Mouse (Mus musculus): Measurements from ENCODE around the gene Slc9a5. TPM values are rescaled to one million over a fixed set of nuclear protein-coding genes. Genes with fewer than 3 reads are reported as not detected.

Slc9a5 gene
- polyA plus RNA-seq, 1 experiment, result 51.7 TPM

DNA sequence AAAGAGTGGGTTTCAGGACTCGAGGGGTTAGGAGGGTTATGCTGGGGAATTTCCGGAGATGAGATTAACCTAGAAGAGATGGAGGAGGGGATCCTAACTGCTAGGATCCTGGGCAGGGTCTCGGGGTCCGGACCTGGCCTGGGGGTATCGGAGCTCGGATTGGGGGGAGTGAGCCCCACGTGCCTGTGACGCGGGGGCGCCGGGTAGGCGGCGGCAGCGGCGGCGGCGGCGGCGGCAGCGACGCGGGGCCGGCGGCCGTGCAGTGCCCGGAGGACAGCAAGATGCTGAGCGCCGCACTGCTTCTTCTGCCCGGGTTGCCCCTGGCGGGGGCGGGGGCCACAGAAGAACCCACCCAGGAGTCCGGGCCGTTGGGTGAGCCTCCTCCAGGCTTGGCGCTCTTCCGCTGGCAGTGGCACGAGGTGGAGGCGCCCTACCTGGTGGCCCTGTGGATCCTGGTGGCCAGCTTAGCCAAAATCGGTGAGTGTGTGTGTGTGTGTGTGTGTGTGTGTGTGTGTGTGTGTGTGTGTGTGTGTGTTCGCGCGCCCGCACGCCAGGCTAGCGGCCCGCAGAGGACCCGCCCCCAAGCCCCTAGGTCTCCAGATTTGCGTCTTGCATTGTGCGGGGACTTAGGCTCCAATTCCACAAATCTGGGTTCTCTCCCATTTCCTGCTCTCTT lies 591 bp downstream of the Slc9a5 start:
- TF ChIP-seq CTCF (IDR thresholded peaks at IDR 0.05; ENCODE audit: borderline replicate concordance, insufficient read depth, low read depth, low read length) (no peak), POLR2A (IDR thresholded peaks at IDR 0.05; ENCODE audit: borderline replicate concordance, insufficient read depth, low read length) (no peak)
- Histone ChIP-seq H3K4me1 (ENCODE audit: control insufficient read depth, insufficient read depth, low read length) (peaks cover 10% of the 10 kb centered on the region), H3K27me3 (ENCODE audit: control insufficient read depth, insufficient read depth, low read length) (no peaks in the 10 kb centered on the region), H3K4me3 (replicated peaks; ENCODE audit: insufficient read depth, low read depth, low read length) (peak overlapping the region; percentile 82), H3K27ac (ENCODE audit: insufficient read depth, low read length) (peak overlapping the region; percentile 62)
- WGBS, result 1% methylated on average over 47 of the region's 48 CpGs
- peak; percentile 66 to 74 for DNase-seq

DNA sequence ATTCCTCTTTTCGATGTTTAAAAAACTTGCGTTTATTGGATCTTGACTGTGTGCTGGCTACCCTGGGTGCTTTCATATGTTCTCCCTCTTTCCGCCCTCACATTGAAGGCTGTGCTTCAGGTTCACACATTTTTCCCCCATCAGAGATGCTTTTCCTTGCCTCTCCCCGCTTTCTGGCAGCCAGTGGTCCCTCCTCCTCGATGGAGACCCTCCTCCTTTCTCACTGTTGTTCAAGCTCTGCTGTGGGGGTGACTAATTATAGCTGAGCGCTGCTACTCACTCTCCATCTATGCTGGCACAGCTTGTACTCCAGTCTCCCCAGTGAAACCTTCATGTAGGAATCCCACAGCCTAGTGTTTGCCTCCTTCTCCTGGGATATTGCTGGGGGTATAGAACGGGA lies 1.5 kb downstream of the Slc9a5 start:
- Histone ChIP-seq H3K4me3 (replicated peaks; ENCODE audit: insufficient read depth, low read depth, low read length) (peak overlapping the region; percentile 82), H3K4me1 (ENCODE audit: control insufficient read depth, insufficient read depth, low read length) (peaks cover 15% of the 10 kb centered on the region), H3K27ac (ENCODE audit: insufficient read depth, low read length) (peak overlapping the region; percentile 68), H3K27me3 (ENCODE audit: control insufficient read depth, insufficient read depth, low read length) (no peaks in the 10 kb centered on the region)
- peak in 1 of 2 experiments; percentile 38 for DNase-seq
- WGBS, result 11% methylated on average over 7 of the region's 7 CpGs
- no peak for TF ChIP-seq CTCF (IDR thresholded peaks at IDR 0.05; ENCODE audit: borderline replicate concordance, insufficient read depth, low read depth, low read length)
- no peak for TF ChIP-seq POLR2A (IDR thresholded peaks at IDR 0.05; ENCODE audit: borderline replicate concordance, insufficient read depth, low read length)

DNA sequence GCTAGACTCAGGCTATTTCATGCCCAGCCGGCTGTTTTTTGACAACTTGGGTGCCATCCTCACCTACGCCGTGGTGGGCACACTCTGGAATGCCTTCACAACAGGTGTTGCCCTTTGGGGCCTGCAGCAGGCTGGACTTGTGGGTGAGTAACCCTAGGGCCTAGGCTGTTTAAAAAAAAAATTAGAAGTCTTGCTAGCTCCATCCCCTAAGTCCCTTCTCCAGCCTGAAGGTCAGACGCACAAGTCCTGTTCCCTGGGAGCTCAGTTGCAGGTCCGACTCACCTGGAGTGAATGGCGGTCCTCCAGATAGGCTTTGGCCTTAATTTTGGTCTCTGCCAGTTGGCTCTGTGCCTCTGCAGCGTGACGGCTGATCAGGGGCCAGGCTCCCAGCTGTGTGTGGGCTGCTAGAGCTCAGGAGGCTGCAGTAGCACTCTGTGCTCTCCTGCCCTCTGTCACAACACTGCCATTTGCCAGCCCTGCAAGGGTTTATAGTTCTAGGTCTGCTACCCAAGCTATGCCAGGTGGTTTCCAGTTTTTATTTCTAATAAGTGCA lies 5.0 kb downstream of the Slc9a5 start:
- peaks cover 23% of the 10 kb centered on the region for H3K4me1 ChIP-seq (ENCODE audit: control insufficient read depth, insufficient read depth, low read length)
- WGBS, result 7% methylated on average over 8 of the region's 8 CpGs
- peak overlapping the region; percentile 4; the same call in 1 of the 2 replicates for H3K27ac ChIP-seq (ENCODE audit: insufficient read depth, low read length)
- H3K27me3 ChIP-seq (ENCODE audit: control insufficient read depth, insufficient read depth, low read length), result no peaks in the 10 kb centered on the region
- TF ChIP-seq POLR2A (IDR thresholded peaks at IDR 0.05; ENCODE audit: borderline replicate concordance, insufficient read depth, low read length), result no peak
- no peak for TF ChIP-seq CTCF (IDR thresholded peaks at IDR 0.05; ENCODE audit: borderline replicate concordance, insufficient read depth, low read depth, low read length)
- no peak overlapping the region for H3K4me3 ChIP-seq (replicated peaks; ENCODE audit: insufficient read depth, low read depth, low read length)
- DNase-seq, result peak; percentile 73 to 74

DNA sequence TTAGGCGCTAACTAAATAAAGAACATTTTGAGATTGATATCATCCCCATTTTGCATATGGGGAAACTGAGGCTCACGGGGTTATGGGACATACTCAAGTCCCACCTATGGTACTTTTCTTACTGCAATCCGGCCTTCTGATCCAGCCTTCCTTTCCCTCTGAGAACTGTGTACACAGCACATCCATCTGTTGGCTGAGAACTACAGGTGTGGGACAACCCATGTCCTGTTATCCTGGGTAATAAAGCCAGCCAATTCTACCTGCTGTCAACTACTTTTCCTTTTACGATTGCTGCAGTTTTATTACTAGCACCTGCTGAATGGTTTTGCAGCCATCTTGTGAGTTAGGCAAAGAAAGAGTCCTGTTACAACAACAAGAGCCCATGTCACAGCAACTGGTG lies 5.9 kb downstream of the Slc9a5 start:
- Histone ChIP-seq H3K4me3 (replicated peaks; ENCODE audit: insufficient read depth, low read depth, low read length) (no peak overlapping the region), H3K27ac (ENCODE audit: insufficient read depth, low read length) (no peak overlapping the region), H3K4me1 (ENCODE audit: control insufficient read depth, insufficient read depth, low read length) (peaks cover 23% of the 10 kb centered on the region), H3K27me3 (ENCODE audit: control insufficient read depth, insufficient read depth, low read length) (no peaks in the 10 kb centered on the region)
- WGBS, result 69% methylated on average over 4 of the region's 4 CpGs
- no peak for TF ChIP-seq CTCF (IDR thresholded peaks at IDR 0.05; ENCODE audit: borderline replicate concordance, insufficient read depth, low read depth, low read length)
- no peak for TF ChIP-seq POLR2A (IDR thresholded peaks at IDR 0.05; ENCODE audit: borderline replicate concordance, insufficient read depth, low read length)
- no peak for DNase-seq

DNA sequence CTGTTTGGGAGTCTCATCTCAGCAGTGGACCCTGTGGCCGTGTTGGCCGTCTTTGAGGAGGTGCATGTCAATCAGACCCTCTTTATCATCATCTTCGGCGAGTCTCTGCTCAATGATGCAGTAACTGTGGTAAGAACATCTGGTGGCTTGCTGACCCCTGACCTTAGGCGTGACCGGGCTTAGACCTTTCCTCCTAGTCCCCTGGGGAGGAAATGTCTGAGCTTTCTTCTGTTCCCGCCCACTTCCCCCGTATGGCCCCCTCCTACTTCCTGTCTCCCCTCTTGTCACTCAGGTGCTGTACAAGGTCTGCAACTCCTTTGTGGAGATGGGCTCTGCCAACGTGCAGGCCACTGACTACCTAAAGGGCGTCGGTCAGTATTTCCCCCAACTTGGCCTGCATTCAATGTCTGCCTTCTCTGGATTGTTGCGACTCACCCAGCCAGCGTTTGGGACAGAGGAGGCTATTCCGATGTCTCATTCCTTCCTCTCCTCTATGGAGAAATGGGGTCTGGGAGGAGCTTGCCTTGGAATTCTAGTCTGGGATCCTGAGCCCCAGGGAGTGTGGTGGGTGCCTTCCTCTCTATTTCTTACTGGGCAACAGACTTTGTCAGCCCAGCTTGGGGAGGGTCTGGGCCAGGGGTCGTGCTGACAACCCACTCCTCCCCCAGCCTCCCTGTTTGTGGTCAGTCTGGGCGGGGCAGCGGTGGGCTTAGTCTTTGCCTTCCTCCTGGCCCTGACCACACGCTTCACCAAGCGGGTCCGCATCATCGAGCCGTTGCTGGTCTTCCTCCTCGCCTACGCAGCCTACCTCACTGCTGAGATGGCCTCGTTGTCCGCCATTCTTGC lies 6.8 kb downstream of the Slc9a5 start:
- Histone ChIP-seq H3K27me3 (ENCODE audit: control insufficient read depth, insufficient read depth, low read length) (no peaks in the 10 kb centered on the region), H3K4me1 (ENCODE audit: control insufficient read depth, insufficient read depth, low read length) (peaks cover 23% of the 10 kb centered on the region), H3K27ac (ENCODE audit: insufficient read depth, low read length) (0 out of 2 replicates have a peak overlapping the region, but pooled peaks have one; percentile 12), H3K4me3 (replicated peaks; ENCODE audit: insufficient read depth, low read depth, low read length) (no peak overlapping the region)
- TF ChIP-seq POLR2A (IDR thresholded peaks at IDR 0.05; ENCODE audit: borderline replicate concordance, insufficient read depth, low read length), result no peak
- TF ChIP-seq CTCF (IDR thresholded peaks at IDR 0.05; ENCODE audit: borderline replicate concordance, insufficient read depth, low read depth, low read length), result no peak
- DNase-seq, result no peak
- 62% methylated on average over 26 of the region's 26 CpGs for WGBS

DNA sequence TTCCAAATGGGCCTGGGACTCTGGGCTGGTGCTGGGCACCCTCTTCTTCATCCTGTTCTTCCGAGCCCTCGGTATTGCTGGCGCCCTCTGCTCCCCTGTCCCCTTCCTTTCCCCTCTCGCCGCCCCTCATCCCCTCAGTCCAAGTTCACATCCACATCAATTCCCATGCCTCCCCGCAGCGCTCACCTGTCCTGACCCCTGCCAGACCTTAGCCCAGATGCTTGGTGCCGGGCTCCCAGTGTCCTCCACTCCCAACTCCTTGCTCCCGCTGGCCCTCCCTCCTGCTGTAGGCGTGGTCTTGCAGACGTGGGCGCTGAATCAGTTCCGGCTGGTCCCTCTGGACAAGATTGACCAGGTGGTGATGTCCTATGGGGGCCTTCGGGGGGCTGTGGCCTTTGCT lies 8.0 kb downstream of the Slc9a5 start:
- Histone ChIP-seq H3K4me3 (replicated peaks; ENCODE audit: insufficient read depth, low read depth, low read length) (no peak overlapping the region), H3K27ac (ENCODE audit: insufficient read depth, low read length) (no peak overlapping the region), H3K4me1 (ENCODE audit: control insufficient read depth, insufficient read depth, low read length) (peaks cover 23% of the 10 kb centered on the region), H3K27me3 (ENCODE audit: control insufficient read depth, insufficient read depth, low read length) (no peaks in the 10 kb centered on the region)
- TF ChIP-seq POLR2A (IDR thresholded peaks at IDR 0.05; ENCODE audit: borderline replicate concordance, insufficient read depth, low read length), result no peak
- TF ChIP-seq CTCF (IDR thresholded peaks at IDR 0.05; ENCODE audit: borderline replicate concordance, insufficient read depth, low read depth, low read length), result no peak
- WGBS, result 80% methylated on average over 14 of the region's 14 CpGs
- no peak for DNase-seq

DNA sequence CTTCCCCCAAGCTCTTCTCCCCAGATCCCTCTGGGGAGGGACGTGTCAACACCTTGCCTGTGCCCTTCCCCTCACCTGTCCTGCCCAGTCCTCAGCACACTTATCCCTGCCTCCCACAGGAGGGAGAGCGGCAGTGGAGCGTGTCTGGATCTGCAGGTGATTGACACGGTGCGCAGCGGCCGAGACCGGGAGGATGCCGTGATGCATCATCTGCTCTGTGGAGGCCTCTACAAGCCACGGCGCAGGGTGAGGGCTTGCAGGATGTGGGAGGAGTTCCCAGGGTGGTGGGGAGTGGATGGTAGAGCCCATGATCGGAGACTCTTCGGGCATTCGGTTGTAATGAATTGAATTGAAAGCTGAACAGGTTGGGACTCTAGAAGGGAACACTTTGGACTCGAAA lies 10.6 kb downstream of the Slc9a5 start:
- Histone ChIP-seq H3K4me1 (ENCODE audit: control insufficient read depth, insufficient read depth, low read length) (peaks cover 14% of the 10 kb centered on the region), H3K4me3 (replicated peaks; ENCODE audit: insufficient read depth, low read depth, low read length) (no peak overlapping the region), H3K27me3 (ENCODE audit: control insufficient read depth, insufficient read depth, low read length) (no peaks in the 10 kb centered on the region), H3K27ac (ENCODE audit: insufficient read depth, low read length) (no peak overlapping the region)
- TF ChIP-seq CTCF (IDR thresholded peaks at IDR 0.05; ENCODE audit: borderline replicate concordance, insufficient read depth, low read depth, low read length) (no peak), POLR2A (IDR thresholded peaks at IDR 0.05; ENCODE audit: borderline replicate concordance, insufficient read depth, low read length) (no peak)
- no peak for DNase-seq
- 61% methylated on average over 15 of the region's 15 CpGs for WGBS
